Mouse (Mus musculus) erythroblast, embryonic 14.5 days (primary cell): ENCODE measurements around the gene Zfp428.

Source experiments
- GATA1 ChIP-seq: IDR thresholded peaks from 2 replicates; pipeline ENCODE4 v1.6.1; 2012; ENCODE audit warnings: low read length, inconsistent platforms, mixed read lengths
- TAL1 ChIP-seq: IDR thresholded peaks from 3 replicates; pipeline ENCODE4 v1.6.1; 2012; ENCODE audit warnings: low read length, inconsistent platforms, mixed read lengths

GRCm38 (mm10) chr7:24480986-24481473, 25.8 kb upstream of the Zfp428 start:
- TF ChIP-seq TAL1 (no peak), GATA1 (no peak)
